Comparison of ENCODE assay signal across 8 mouse cellular contexts in the genomic region with DNA sequence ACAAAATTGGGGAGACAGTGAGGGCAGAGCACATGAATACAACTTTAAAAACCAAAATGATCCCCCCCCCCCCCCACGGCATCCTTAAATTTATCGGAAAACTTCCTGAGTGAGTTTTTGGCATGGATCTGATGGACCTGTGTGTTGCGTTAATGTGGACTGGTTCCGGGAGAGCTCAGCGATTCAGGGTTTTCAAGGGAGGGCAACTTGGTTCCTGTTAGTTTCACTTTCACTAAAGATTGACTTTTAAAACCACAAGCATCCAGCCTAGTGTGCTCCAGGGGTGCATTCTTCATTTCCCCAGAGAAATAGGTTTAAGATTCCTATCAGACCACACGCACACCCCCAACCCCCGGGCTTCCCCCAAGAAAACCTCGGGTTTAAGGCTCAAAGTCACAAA. TPM values are rescaled to one million over a fixed set of nuclear protein-coding genes. Genes with fewer than 3 reads are reported as not detected.
DNase-seq lines count a peak whose midpoint lies in the region; ATAC-seq and TF ChIP-seq lines count a peak whose summit lies in the region.

No protein-coding gene starts in this region.

- H3K4me2 ChIP-seq in limb, embryonic 14.5 days (replicated peaks; ENCODE audit: low read depth, low read length, severe bottlenecking) = peak overlapping the region; percentile 90
- H3K4me2 ChIP-seq in midbrain, postnatal 0 days (ENCODE audit: low read depth, low read length, poor library complexity, severe bottlenecking) = peak overlapping the region; percentile 92

- peaks cover 4% of the 10 kb centered on the region; the same call in 1 of the 2 replicates for H3K27me3 ChIP-seq in limb, embryonic 14.5 days (ENCODE audit: control insufficient read depth, insufficient read depth, low read length)
- H3K27me3 ChIP-seq in midbrain, postnatal 0 days (ENCODE audit: insufficient read depth, low read length) = no peaks in the 10 kb centered on the region

- WGBS in limb, embryonic 14.5 days = 30% methylated on average over 8 of the region's 8 CpGs
- WGBS in midbrain, postnatal 0 days = 27% methylated on average over 8 of the region's 8 CpGs

- H3K4me3 ChIP-seq in limb, embryonic 14.5 days (replicated peaks; ENCODE audit: low read length) = peak overlapping the region; percentile 85
- peak overlapping the region; percentile 80 for H3K4me3 ChIP-seq in midbrain, postnatal 0 days (ENCODE audit: low read depth, low read length)

- no peaks in the 10 kb centered on the region for H3K9me3 ChIP-seq in limb, embryonic 14.5 days (ENCODE audit: control insufficient read depth, low read length)
- H3K9me3 ChIP-seq in midbrain, postnatal 0 days (ENCODE audit: low read length) = no peaks in the 10 kb centered on the region

- no peak for TF ChIP-seq CTCF in midbrain, postnatal 0 days (IDR thresholded peaks at IDR 0.05)

- H3K27ac ChIP-seq in limb, embryonic 14.5 days (replicated peaks; ENCODE audit: low read depth, low read length) = no peak overlapping the region
- H3K27ac ChIP-seq in midbrain, postnatal 0 days (ENCODE audit: low read depth, low read length) = peak overlapping the region; percentile 92; the same call in 1 of the 2 replicates

- H3K9ac ChIP-seq in limb, embryonic 14.5 days (ENCODE audit: low read depth, low read length, severe bottlenecking) = peak overlapping the region; percentile 13; the same call in 1 of the 2 replicates
- H3K9ac ChIP-seq in midbrain, postnatal 0 days (replicated peaks; ENCODE audit: low read length, poor library complexity, severe bottlenecking) = peak overlapping the region; percentile 97

- peak; percentile 33 to 47; a peak in 3 of 4 replicates for ATAC-seq in hematopoietic stem cell, adult 5-6 weeks (replicated peaks in 1 of 2; ENCODE audit: insufficient read depth in 1 of 2, low FRiP score in 2 of 2, low TSS enrichment in 1 of 2, low read depth in 1 of 2, poor library complexity in 2 of 2, severe bottlenecking in 2 of 2)
- no peak for ATAC-seq in limb, embryonic 14.5 days (ENCODE audit: low FRiP score, low read depth)
- no peak for ATAC-seq in midbrain, postnatal 0 days (ENCODE audit: low FRiP score)

- peak; percentile 41 for DNase-seq in adrenal gland, adult 2 months
- DNase-seq in adrenal gland, postnatal 4 days (ENCODE audit: low spot score in 2 of 2) = no peak
- DNase-seq in brain, adult 2 months (ENCODE audit: low read depth, low spot score) = peak; percentile 35
- DNase-seq in limb, embryonic 14.5 days (ENCODE audit: low spot score) = no peak
- no peak for DNase-seq in midbrain, postnatal 0 days (ENCODE audit: low spot score)
- DNase-seq in urinary bladder, adult 18-20 months (ENCODE audit: low spot score in 2 of 2) = no peak
- no peak for DNase-seq in retina, embryonic 14.5 days (ENCODE audit: low spot score)

- H3K4me1 ChIP-seq in limb, embryonic 14.5 days (ENCODE audit: control insufficient read depth, insufficient read depth, low read length) = peaks cover 13% of the 10 kb centered on the region
- H3K4me1 ChIP-seq in midbrain, postnatal 0 days (ENCODE audit: insufficient read depth, low read length) = peaks cover 8% of the 10 kb centered on the region; the same call in 1 of the 2 replicates

- H3K36me3 ChIP-seq in limb, embryonic 14.5 days (ENCODE audit: control insufficient read depth, insufficient read depth, low read length) = no peaks in the 10 kb centered on the region
- H3K36me3 ChIP-seq in midbrain, postnatal 0 days (ENCODE audit: insufficient read depth, low read length) = no peaks in the 10 kb centered on the region

- no peak for TF ChIP-seq POLR2A in limb, embryonic 14.5 days (IDR thresholded peaks at IDR 0.05; ENCODE audit: borderline replicate concordance, extremely low read depth, insufficient read depth, insufficient read length)

RNA-seq across cellular contexts. Expression of a gene that starts 1.2 kb away (rescaled TPM):
- total RNA-seq in adrenal gland, adult 2 months (2021) = 10 to 100 TPM in 1 of 2 experiments, 1 to 10 TPM in 1; 7.1 to 11.1 TPM
- 0.60 and 0.88 TPM in 2 replicates for polyA plus RNA-seq in adrenal gland, adult 2 months (2012; rRNA removed)
- 10 to 100 TPM; 14.9 to 15.2 TPM for total RNA-seq in adrenal gland, postnatal 4 days (2021)
- 4.3 and 5.9 TPM in 2 replicates for total RNA-seq in hematopoietic stem cell, adult 5-6 weeks (2017)
- polyA plus RNA-seq in limb, embryonic 14.5 days (2012; rRNA removed) = 3.9 and 4.2 TPM in 2 replicates
- polyA plus RNA-seq in limb, embryonic 14.5 days (2014; fragmentation: Nextera tagmentation; extraction: Ambion mirVana) = 5.6 and 7.9 TPM in 2 replicates
- 21.8 and 22.4 TPM in 2 replicates for total RNA-seq in midbrain, postnatal 0 days (2014; rRNA removed)
- polyA plus RNA-seq in midbrain, postnatal 0 days (2015; fragmentation: Nextera tagmentation; extraction: Ambion mirVana) = 17.4 and 20.1 TPM in 2 replicates

RNA-seq across cellular contexts. Expression of a gene that starts 1.4 kb away (rescaled TPM):
- 10 to 100 TPM; 17.9 to 25.7 TPM for total RNA-seq in adrenal gland, adult 2 months (2021)
- 27.5 and 30.1 TPM in 2 replicates for polyA plus RNA-seq in adrenal gland, adult 2 months (2012; rRNA removed)
- total RNA-seq in adrenal gland, postnatal 4 days (2021) = 10 to 100 TPM; 30.5 to 31.6 TPM
- 5.6 and 8.8 TPM in 2 replicates for total RNA-seq in hematopoietic stem cell, adult 5-6 weeks (2017)
- 7.9 and 8.8 TPM in 2 replicates for polyA plus RNA-seq in limb, embryonic 14.5 days (2012; rRNA removed)
- polyA plus RNA-seq in limb, embryonic 14.5 days (2014; fragmentation: Nextera tagmentation; extraction: Ambion mirVana) = 3.8 and 4.4 TPM in 2 replicates
- 8.8 and 10.4 TPM in 2 replicates for total RNA-seq in midbrain, postnatal 0 days (2014; rRNA removed)
- polyA plus RNA-seq in midbrain, postnatal 0 days (2015; fragmentation: Nextera tagmentation; extraction: Ambion mirVana) = 7.0 and 8.1 TPM in 2 replicates

Comparison
In these comparisons a context has a peak if more than half of its experiments do, and no peak if none do; other contexts are left out.
1. DNase-seq: peak in adrenal gland, adult 2 months (single experiment) and brain, adult 2 months (single experiment); none in adrenal gland, postnatal 4 days (0 of 2), limb, embryonic 14.5 days (single experiment), midbrain, postnatal 0 days (single experiment), urinary bladder, adult 18-20 months (0 of 2) and retina, embryonic 14.5 days (single experiment).
2. ATAC-seq: peak in hematopoietic stem cell, adult 5-6 weeks (2 of 2); none in limb, embryonic 14.5 days (single experiment) and midbrain, postnatal 0 days (single experiment).